Mouse (Mus musculus) E14TG2a.4 (cell line): ENCODE measurements around the gene Arhgap1.

ENCODE experiments used
- CTCF ChIP-seq: conservative IDR thresholded peaks from 2 replicates; pipeline ENCODE4 v1.5.1; 2014; ENCODE audit warnings: low read length
- NANOG ChIP-seq: IDR thresholded peaks from 2 replicates; pipeline ENCODE4 v1.6.1; 2014; ENCODE audit warnings: borderline replicate concordance, low read length, mixed read lengths

DNA sequence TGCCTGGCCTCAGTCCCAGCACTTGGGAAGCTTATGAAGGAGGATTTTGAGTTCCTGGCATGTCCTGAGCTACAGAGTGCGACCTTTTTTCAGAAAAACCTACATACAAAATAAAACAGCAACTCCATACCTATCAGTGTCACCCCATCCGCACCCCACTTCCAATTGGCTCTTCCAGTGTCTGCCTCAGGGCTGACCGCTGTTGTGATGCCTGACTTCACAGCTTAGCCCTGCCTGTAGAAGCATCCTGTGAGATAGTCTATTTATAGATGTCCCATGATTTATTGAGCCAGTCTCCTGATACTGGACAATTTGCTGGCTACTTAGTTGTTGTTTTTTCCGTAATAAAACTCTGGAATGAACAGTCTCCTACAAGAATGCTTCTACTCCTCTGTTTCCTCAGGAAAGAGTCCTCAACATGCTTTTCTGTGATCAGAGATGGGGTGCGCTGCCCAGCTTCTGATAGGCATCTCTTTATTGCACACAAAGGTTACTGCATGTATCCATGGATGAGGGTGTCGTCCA lies 16.8 kb downstream of the Arhgap1 start:
- TF ChIP-seq CTCF = no peak
- TF ChIP-seq NANOG = no peak
